10 mouse cellular contexts compared by ENCODE assay signal in the genomic region with DNA sequence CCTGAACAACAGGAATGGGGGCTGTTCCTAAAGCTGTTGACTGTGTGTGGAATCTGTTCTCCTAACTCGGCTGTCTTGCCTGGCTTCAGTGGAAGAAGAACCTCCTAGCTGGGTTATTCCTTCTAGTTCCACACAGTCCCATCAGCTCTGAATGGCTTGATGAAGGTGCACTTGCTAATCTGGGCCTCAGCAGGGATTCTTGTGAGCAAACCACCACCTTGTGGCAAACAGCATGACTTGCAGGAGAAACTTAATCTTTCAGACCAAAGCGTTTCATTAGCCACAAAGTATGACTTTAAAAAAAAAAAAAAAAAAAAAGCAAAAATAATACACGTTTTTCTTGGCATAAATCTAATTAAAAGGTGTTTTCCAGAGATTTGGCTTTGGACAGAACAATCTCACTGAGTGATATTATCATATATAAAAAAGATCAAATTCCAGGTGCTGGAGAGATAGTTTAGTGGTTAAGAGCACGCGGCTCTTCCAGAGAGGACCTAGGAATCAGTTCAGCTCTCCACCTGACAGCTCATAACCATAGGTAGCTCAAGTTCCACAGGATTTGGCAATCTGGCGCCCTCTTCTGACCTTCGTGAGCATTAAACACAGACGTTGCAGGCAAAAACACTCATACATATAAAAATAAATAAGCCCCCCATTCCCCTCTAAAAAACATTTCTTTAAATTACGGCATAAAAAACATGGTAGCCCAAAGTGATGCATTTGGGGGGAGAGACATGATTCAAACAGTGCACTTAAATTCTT. TPM values are rescaled to one million over a fixed set of nuclear protein-coding genes. Genes with fewer than 3 reads are reported as not detected.
A peak's percentile ranks its signal among the peaks of the same experiment; 100 is the strongest.
DNase-seq lines count a peak whose midpoint lies in the region; ATAC-seq and TF ChIP-seq lines count a peak whose summit lies in the region.
"Had no signal": no experiment of that assay in that cellular context is flagged by ENCODE, and none has a peak within 500 bp of the region (broad histone marks: within the 10 kb centered on the region; RNA-seq: fewer than 3 reads in every experiment).

No protein-coding gene starts in this region.

- TF ChIP-seq POLR2A in liver, adult 2 months (IDR thresholded peaks at IDR 0.05; ENCODE audit: extremely low read depth, insufficient read depth, low read length), result no peak

- H3K9ac ChIP-seq in liver, adult 2 months (ENCODE audit: low read depth, low read length), result no peak overlapping the region
- H3K9ac ChIP-seq in liver, embryonic 11.5 days (ENCODE audit: low read depth, low read length), result no peak overlapping the region

- no peak overlapping the region for H3K4me2 ChIP-seq in liver, embryonic 11.5 days

- peak; percentile 39; the same call in 1 of the 2 replicates for TF ChIP-seq CTCF in liver, adult 2 months (IDR thresholded peaks at IDR 0.05; ENCODE audit: low read depth, low read length)

- H3K36me3 ChIP-seq in liver, adult 2 months (ENCODE audit: control insufficient read depth, insufficient read depth, low read length), result no peaks in the 10 kb centered on the region
- no peaks in the 10 kb centered on the region for H3K36me3 ChIP-seq in liver, embryonic 11.5 days (ENCODE audit: control insufficient read depth, insufficient read depth, low read length)

- 42% methylated on average over 9 of the region's 9 CpGs for WGBS in liver, adult 2 months
- WGBS in liver, embryonic 11.5 days, result 31% methylated on average over 9 of the region's 9 CpGs

- peak; percentile 68 for DNase-seq in embryo, embryonic 10 days (ENCODE audit: low spot score)
- DNase-seq in embryo, embryonic 9.5 days (ENCODE audit: extremely low spot score), result no peak
- peak; percentile 44 for DNase-seq in liver, adult 2 months (ENCODE audit: extremely low read depth, low read depth, low spot score)
- DNase-seq in liver, embryonic 11.5 days (ENCODE audit: low spot score), result no peak
- peak; percentile 51 for DNase-seq in embryo, embryonic 11 days
- peak; percentile 45 for DNase-seq in retina, embryonic 14.5 days (ENCODE audit: low spot score)
- DNase-seq in left cerebral cortex, adult 11 months (ENCODE audit: low spot score), result no peak

- no peak for ATAC-seq in liver, embryonic 11.5 days (replicated peaks; ENCODE audit: low FRiP score)
- no peak for ATAC-seq in erythroid progenitor cell, adult 5-6 weeks (replicated peaks; ENCODE audit: low FRiP score, poor library complexity, severe bottlenecking)

- H3K4me3 ChIP-seq in liver, adult 2 months (ENCODE audit: insufficient read depth, low read depth, low read length), result no peak overlapping the region
- no peak overlapping the region for H3K4me3 ChIP-seq in liver, embryonic 11.5 days (ENCODE audit: low read depth, low read length)
- H3K4me3 ChIP-seq: megakaryocyte, embryonic 14.5 days had no signal

- no peaks in the 10 kb centered on the region for H3K79me2 ChIP-seq in liver, adult 2 months (ENCODE audit: control insufficient read depth, insufficient read depth, low read length)

- H3K9me3 ChIP-seq in liver, embryonic 11.5 days (ENCODE audit: control insufficient read depth, low read length), result no peaks in the 10 kb centered on the region
- H3K9me3 ChIP-seq: megakaryocyte, embryonic 14.5 days had no signal

- no peaks in the 10 kb centered on the region for H3K27me3 ChIP-seq in liver, adult 2 months (ENCODE audit: control insufficient read depth, insufficient read depth, low read length)
- H3K27me3 ChIP-seq in liver, embryonic 11.5 days (replicated peaks; ENCODE audit: control insufficient read depth, insufficient read depth, low read length), result peaks cover 10% of the 10 kb centered on the region

- no peaks in the 10 kb centered on the region for H3K4me1 ChIP-seq in liver, adult 2 months (ENCODE audit: control insufficient read depth, insufficient read depth, low read length)
- no peaks in the 10 kb centered on the region for H3K4me1 ChIP-seq in liver, embryonic 11.5 days (replicated peaks; ENCODE audit: control insufficient read depth, insufficient read depth, low read length)

- H3K27ac ChIP-seq in liver, adult 2 months (replicated peaks; ENCODE audit: insufficient read depth, low read depth, low read length), result no peak overlapping the region
- no peak overlapping the region for H3K27ac ChIP-seq in liver, embryonic 11.5 days (ENCODE audit: low read depth, low read length)

RNA-seq across cellular contexts. Expression of a gene that starts 1.2 kb away (rescaled TPM):
- not detected in 2 replicates for total RNA-seq in liver, adult 2 months (2014; rRNA removed)
- polyA plus RNA-seq in liver, adult 2 months (2012; rRNA removed), result not detected in 2 replicates
- not detected in 2 replicates for polyA plus RNA-seq in liver, embryonic 11.5 days (2014; fragmentation: Nextera tagmentation; extraction: Ambion mirVana)
- total RNA-seq in erythroid progenitor cell, adult 5-6 weeks (2015; ENCODE audit: low replicate concordance), result not detected in 2 replicates
- 1.2 TPM in 1 of 2 replicates, not detected in the other for total RNA-seq in erythroid progenitor cell, adult 5-6 weeks (2017; ENCODE audit: low replicate concordance)
- polyA plus RNA-seq: heart, embryonic 14.5 days had no signal

RNA-seq across cellular contexts. Expression of a gene that starts 12.9 kb away (rescaled TPM):
- total RNA-seq in liver, adult 2 months (2014; rRNA removed), result 1.3 and 2.9 TPM in 2 replicates
- 3.5 and 4.1 TPM in 2 replicates for polyA plus RNA-seq in liver, adult 2 months (2012; rRNA removed)
- polyA plus RNA-seq in liver, embryonic 11.5 days (2014; fragmentation: Nextera tagmentation; extraction: Ambion mirVana), result 4.8 and 5.5 TPM in 2 replicates
- total RNA-seq in erythroid progenitor cell, adult 5-6 weeks (2015; ENCODE audit: low replicate concordance), result 14.3 TPM in 1 of 2 replicates, not detected in the other
- 0.08 and 0.13 TPM in 2 replicates for total RNA-seq in erythroid progenitor cell, adult 5-6 weeks (2017; ENCODE audit: low replicate concordance)

Comparison
In these comparisons a context has a peak if more than half of its experiments do, and no peak if none do; other contexts are left out.
1. DNase-seq: peak in embryo, embryonic 10 days (single experiment), liver, adult 2 months (single experiment), embryo, embryonic 11 days (single experiment) and retina, embryonic 14.5 days (single experiment); none in embryo, embryonic 9.5 days (single experiment), liver, embryonic 11.5 days (single experiment) and left cerebral cortex, adult 11 months (single experiment).